Mouse (Mus musculus) cerebellum, postnatal 36 days (tissue): ENCODE data around the gene Tmem223.

Experiments used
- DNase-seq, 2 experiments: peaks; one replicate each; pipeline ENCODE4 v3.0.0; 2021 to 2022; ENCODE audit warnings: mixed read lengths in 2 of 2

Gene Tmem223

DNA sequence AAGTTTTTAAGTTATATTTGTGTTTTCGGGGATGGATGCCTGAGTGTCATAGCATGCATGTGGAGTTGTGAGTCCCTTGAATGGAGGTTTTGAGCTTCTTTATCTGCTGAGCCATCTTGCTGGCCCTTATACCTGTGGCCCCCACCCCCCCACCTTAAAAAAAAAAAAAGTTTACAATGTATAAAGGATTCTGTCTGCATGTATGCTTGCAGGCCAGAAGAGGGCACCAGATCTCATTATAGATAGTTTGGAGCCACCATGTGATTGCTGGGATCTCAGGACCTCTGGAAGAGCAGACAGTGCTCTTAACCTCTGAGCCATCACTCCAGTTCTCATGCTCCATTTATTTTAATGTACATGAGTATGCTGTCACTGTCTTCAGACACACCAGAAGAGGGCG lies 23.4 kb upstream of the Tmem223 start:
- DNase-seq = no peak

DNA sequence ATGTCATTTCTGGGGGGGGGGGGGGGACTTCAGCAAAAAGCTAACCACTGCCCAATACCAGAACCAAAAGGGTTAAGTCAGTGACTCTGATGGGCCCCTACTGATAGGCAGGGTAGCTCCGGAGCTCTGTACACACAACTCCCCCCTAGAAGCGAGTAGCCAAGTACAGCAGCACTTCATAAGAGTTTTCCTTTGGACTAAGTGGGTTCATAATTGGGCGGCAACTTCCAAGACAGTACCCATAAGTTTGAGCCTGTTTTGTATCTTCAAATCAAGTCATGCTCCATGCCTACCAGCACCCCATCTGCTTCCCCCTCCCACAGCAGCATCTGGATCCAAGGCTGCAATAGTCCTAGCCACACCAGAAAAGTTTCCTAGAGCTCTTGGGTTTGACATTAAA lies 15.1 kb upstream of the Tmem223 start:
- DNase-seq = no peak

DNA sequence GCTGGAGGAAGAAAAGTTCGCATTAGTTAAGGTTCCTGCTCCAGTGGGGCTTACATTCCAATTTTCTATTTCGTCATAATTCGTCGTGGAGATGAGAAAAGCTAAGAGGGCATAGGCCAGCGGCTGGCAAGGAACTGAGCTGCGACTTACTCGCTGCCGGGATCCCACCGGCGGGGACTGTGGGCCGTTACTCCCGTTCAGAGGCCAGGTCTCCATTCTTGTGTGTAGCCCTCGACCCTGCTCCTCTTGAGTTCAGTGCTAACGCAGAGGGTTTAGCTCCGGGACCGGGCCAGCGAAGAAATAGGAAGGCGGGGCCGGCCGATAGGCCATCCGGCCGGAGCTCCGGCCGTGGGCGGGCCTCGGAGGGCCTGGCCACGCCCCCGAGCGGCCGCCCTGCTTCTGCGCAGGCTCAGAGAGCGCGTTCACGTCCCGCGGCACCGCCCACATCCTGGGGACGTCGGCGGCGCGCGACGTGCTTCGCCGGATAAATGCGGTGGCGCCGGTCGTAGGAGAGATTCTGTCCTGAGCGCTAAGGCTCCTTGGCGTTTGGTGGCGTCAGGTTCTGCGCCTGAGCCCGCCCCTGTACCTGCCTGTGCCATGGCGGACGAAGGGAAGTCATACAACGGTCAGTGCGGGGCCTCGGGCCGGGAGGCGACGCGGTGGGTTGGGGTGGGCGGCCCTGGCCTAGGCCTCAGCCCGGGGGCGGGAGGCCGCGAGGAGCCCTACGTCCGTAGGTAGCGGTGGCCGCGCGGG lies 14.0 kb upstream of the Tmem223 start, which contains the start of gene Nxf1:
Nxf1 (plus strand) TSS at position 439 of the 753 bp plus-strand sequence.
- peak; percentile 89 to 94 for DNase-seq

DNA sequence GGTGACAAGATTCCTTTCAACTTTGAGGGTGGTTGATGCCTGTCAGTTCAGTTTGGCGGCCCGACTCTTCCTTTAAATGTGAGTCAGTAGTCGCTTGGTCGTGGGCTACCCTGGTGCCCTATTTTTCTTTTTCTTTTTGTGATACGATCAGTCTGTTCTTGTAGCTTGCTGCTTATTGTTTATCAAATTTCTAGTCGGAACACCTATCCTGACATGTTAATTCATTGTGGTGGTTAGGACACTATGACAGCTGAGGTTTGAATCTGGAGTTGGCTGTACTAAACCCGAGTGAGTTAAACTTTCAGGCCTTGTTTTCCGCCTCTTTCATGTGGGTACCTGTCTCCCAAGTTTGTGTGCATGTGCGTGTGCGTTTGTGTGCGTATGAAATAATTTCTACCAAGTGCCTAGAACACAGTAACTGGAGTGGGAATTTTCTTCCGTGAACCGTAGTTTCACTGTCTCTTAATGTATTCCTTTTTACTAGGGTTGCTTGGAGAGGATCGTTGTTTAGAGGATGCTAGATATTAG lies 13.3 kb upstream of the Tmem223 start:
- no peak for DNase-seq

DNA sequence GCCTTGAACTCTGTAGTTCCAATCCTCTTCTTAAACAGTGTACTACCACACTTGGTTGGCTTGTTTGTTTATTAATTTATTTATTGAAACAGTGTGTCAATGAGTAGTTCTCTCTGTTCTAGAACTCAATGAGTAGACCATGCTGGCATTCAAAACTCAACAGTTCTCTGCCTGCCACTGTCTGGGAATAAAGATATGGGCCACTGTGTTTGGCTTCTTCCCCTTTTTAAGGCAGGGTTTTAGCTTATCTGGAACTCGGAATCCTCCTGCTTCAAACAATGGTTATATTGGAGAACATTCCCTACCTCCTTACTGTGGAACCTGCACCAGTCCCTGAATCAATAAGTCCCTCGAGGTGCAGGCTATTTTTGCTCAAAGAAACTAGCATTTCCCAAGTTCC lies 11.9 kb upstream of the Tmem223 start:
- no peak for DNase-seq

GRCm38 (mm10) chr19:8760757-8761156 lies 10.0 kb upstream of the Tmem223 start:
- no peak for DNase-seq

- DNase-seq = no peak
Observed at GRCm38 (mm10) chr19:8763276-8763675, 7.5 kb upstream of the Tmem223 start.

DNA sequence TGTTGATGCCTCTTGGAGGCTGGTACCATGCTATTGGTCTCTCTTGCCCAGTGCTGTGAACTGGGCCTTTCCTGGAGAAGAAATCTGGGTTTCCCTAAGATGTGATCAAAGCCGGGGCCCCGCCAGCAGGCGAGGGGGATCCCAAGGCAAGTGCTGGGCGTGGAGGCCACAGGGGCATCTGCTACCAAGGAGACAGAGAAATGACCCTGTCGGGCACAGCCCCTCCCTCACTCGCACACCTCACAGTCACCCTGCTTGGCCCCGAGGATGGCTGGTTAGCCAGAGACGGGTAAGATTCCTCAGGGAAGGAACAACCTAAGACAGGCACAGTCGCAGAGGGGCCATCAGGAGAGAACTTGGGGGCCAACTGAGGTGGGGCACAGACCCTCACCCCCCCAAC lies 5.2 kb upstream of the Tmem223 start:
- no peak for DNase-seq

GRCm38 (mm10) chr19:8772996-8773395 lies 2.2 kb downstream of the Tmem223 start:
- DNase-seq = no peak

DNA sequence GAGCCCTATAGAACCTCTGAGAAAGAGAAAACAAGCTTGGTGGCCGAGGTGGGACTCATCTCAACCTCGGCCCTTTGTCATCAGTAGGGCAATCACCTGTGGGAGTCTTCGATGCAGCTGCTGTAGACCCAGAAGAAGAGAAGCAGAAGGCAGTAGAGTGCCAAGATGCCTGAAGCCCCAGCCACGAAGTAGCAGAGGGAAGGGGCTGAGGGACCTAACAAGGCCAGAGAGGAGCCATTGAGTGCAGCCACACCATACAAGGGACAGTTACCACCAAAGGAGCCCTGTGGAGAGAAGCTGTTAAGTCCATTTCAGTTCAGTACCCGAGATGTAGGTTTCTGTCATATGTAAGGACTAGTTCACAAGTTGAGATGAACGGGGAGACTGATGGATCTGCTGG lies 2.6 kb downstream of the Tmem223 start:
- DNase-seq = no peak

- peak; percentile 97 to 98 for DNase-seq
Observed at GRCm38 (mm10) chr19:8774086-8774835, 3.5 kb downstream of the Tmem223 start, which contains the start of gene Tmem179b. TSS of gene Tmem179b (minus strand) at chr19:8774467.

DNA sequence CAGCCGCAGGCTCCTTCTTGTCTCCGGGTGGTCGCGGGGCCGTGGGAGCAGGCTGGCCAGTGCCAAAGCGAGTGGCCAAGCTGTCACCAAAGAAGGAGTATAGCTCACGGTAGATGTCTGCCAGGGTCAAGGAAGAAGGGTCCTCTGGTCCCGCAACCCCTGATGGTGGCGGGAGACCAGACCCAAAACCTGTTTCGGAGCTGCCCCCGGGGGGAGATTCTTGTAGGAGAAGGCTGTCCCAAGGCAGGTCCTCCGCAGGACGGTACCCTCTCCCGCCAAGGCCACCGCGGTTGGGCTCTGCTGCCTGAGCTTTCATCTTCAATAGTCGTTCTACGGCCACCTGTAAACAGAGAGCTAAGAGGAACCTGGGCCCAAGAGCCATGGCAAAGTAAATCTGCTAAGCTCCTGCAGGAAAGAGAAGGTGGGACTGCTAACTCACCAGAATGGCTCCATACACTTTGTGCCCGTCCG lies 4.2 kb downstream of the Tmem223 start:
- DNase-seq = no peak

DNA sequence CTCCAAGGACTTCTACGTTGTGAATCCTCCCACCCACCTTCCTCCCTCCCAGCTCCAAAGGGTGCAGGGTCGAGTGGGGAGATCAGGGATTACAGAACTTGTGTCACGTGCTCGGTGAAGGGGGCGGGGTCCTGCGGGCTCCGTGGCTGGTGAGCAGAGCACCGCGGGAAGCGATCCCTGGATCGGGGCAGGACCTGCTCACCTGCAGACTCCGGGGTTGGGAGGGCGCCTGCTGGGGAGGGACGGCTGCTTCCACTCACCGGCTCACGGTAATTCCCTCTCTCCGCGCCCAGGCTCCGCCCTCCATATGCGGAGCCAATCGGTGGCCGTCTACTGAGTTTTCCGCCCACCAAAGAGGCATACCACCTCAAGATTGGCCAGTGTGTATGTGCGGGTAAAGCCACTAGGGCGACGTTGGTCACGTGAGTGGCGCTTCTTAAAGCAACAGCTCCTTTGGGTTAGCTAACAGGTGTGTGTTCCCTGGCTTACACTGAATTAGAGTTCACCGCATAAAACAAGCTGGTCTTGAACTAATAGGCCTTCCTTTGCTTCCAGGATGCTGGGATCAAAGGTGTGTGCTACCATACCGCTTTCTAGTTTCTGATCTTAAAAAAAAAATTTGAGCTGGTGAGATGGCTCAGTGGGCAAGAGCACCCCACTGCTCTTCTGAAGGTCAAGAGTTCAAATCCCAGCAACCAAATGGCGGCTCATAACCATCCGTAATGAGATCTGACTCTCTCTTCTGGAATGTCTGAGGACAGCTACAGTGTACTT lies 15.4 kb downstream of the Tmem223 start, which contains the start of gene Taf6l:
Taf6l (minus strand) TSS at position 410 of the 774 bp plus-strand sequence.
- peak; percentile 89 to 91 for DNase-seq

DNA sequence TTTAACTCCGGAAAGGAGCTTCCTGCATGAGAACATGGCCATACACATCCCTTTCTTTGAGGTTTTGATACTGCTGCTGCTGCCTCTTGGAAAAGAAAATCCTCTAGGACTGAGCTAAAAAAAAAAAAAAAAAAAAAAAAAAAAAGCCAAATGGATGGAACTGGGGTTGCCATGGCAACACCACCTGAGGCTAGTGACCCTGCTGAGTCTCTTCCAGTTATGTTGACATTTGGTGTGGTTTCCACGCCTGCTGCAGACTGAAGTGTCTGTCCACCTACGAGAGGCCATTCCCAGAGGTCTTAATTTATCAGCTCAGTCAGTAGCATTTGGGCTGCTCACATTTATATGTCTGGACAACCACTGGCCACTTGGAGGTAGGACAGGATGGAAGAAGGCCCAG lies 17.7 kb downstream of the Tmem223 start:
- DNase-seq = peak; percentile 37 to 39

GRCm38 (mm10) chr19:8789171-8789570 lies 18.4 kb downstream of the Tmem223 start:
- DNase-seq = no peak

- no peak for DNase-seq
Observed at GRCm38 (mm10) chr19:8790171-8790570, 19.4 kb downstream of the Tmem223 start.

- peak; percentile 84 to 89 for DNase-seq
Observed at GRCm38 (mm10) chr19:8798264-8798946, 27.6 kb downstream of the Tmem223 start, which contains the start of gene Polr2g. TSS of gene Polr2g (minus strand) at chr19:8798577.

DNA sequence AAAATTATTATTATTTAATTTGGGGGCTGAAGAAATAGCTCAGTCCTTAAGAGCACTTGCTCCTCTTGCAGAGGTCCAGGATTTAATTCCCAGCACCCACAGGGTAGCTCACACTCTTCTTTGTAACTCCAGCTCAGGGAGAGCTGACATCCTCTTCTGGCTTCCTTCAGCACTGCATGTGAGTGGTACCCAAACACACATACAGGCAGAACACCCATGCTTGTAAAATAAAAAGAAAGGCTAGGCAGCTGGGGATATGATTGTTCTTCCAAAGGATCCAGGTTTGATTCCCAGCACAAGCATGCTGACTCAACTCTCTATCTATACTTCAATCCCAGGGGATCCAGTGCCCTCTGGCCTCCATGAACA lies 28.1 kb downstream of the Tmem223 start:
- DNase-seq = no peak

DNA sequence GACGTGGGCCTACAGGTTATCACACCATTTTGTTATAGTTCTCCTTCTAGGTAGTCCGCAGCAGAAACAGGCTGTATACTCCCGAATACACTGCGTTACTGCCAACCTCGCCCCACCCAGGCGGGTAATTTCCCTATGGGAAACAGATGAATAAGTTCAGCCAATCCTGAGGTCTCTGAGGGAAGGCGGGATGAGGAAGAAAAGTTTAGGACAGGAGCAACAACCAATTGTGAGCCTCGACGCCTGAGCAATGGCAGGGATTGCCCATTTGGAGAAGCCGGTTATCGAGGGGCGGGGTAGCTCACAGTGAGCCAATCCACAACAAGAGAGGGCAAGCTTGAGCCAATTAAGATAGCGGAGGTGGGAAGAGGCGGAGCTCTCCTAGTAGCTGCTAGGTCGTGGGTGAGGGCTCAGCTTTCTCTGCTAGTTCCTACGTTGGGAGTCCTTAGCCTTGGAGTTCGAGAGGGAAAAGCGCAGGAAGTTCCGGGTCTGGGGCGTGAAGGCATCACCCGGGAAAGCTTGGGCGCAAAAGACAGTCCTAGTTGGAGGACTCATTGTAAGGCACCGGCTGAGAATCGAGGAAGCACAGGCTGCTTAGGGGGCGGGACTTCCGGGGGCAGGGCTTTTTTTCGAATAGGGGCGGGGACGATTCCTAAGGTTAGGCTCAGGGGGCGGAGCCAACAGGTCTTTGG lies 31.5 kb downstream of the Tmem223 start, which contains the start of gene Zbtb3:
Zbtb3 (plus strand) TSS at position 426 of the 692 bp plus-strand sequence.
- DNase-seq = peak; percentile 92 to 93

DNA sequence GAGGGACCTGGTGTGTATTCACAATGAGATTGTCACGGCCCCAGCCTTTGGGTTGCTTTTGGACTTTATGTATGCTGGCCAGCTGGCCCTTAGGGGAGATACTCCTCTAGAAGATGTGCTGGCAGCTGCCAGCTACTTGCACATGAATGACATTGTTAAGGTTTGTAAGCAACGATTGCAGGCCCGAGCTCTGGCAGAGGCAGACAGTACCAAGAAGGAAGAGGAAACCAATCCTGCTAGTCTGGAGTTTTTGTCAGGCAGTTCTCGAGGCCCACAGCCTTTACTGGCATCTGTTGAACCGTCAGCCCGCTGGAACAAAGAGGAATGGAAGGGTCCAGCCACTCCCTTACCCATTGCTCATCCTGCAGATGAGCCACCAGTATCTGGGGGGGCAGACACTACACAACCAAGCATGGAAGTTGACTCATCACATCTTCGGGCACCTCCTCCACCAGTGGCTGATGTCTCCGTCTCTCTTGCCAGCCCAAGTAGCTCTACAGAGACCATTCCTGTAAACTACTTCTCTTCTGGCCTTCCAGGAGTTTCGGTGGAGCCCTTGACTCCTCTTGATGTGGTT lies 32.5 kb downstream of the Tmem223 start:
- DNase-seq = no peak
